Mouse (Mus musculus) liver, embryonic 11.5 days (tissue): ENCODE measurements around the gene Mmd2. TPM values are rescaled to one million over a fixed set of nuclear protein-coding genes. Genes with fewer than 3 reads are reported as not detected.
A peak's percentile ranks its signal among the peaks of the same experiment; 100 is the strongest.

Source experiments
- ATAC-seq: fragments of 200-750 bp; cut with Nextera tagmentation; replicated peaks from 2 replicates; pipeline ENCODE4 v1.8.0; 2017; ENCODE audit warnings: moderate number of reproducible peaks, mild to moderate bottlenecking, moderate TSS enrichment, moderate library complexity; ENCODE audit not compliant: low FRiP score
- DNase-seq: peaks from one replicate; pipeline ENCODE4 v3.0.0-alpha.2; 2017; ENCODE audit warnings: low spot score
- H3K27ac ChIP-seq: fragments of 300-500 bp; sonication (generic); 2 replicates; pipeline ENCODE4 v1.5.1; 2014; ENCODE audit warnings: mild to moderate bottlenecking, low read depth, low read length, control low read depth
- H3K27me3 ChIP-seq: fragments of 300-500 bp; sonication (generic); replicated peaks from 2 replicates; pipeline ENCODE4 v1.6.1; 2014; ENCODE audit warnings: low read length, mixed read lengths; ENCODE audit not compliant: control insufficient read depth, insufficient read depth
- H3K36me3 ChIP-seq: fragments of 300-500 bp; sonication (generic); 2 replicates; pipeline ENCODE4 v1.6.1; 2014; ENCODE audit warnings: mild to moderate bottlenecking, low read length, moderate library complexity, mixed read lengths; ENCODE audit not compliant: control insufficient read depth, insufficient read depth
- H3K4me1 ChIP-seq: fragments of 300-500 bp; sonication (generic); replicated peaks from 2 replicates; pipeline ENCODE4 v1.6.1; 2014; ENCODE audit warnings: low read length, mixed read lengths; ENCODE audit not compliant: control insufficient read depth, insufficient read depth
- H3K4me2 ChIP-seq: fragments of 300-500 bp; sonication (generic); 2 replicates; pipeline ENCODE4 v1.6.1; 2014; ENCODE audit warnings: mild to moderate bottlenecking, control low read depth, moderate library complexity
- H3K4me3 ChIP-seq: fragments of 300-500 bp; sonication (generic); 2 replicates; pipeline ENCODE4 v1.5.1; 2014; ENCODE audit warnings: low read depth, low read length, control low read depth
- H3K9ac ChIP-seq: fragments of 300-500 bp; sonication (generic); 2 replicates; pipeline ENCODE4 v1.6.1; 2014; ENCODE audit warnings: low read depth, low read length, control low read depth
- H3K9me3 ChIP-seq: fragments of 300-500 bp; sonication (generic); 2 replicates; pipeline ENCODE4 v1.6.1; 2016; ENCODE audit warnings: low read length, inconsistent platforms, mixed read lengths; ENCODE audit not compliant: control insufficient read depth
- WGBS: fragments of 180-500 bp; shearing (Covaris S2); extraction: QIAGEN DNeasy Blood & Tissue Kit; methylation state at CpG from one replicate; pipeline ENCODE4 v1.1.7; 2014; 5-methylcytosine and 5-hydroxymethylcytosine counted together
- polyA plus RNA-seq: library from polyadenylated mRNA; unstranded; fragments of >200 nt; fragmentation: Nextera tagmentation; extraction: Ambion mirVana; gene quantifications from 2 replicates; pipeline ENCODE4 v1.2.1, GENCODE M21; 2014

Gene Mmd2
- polyA plus RNA-seq: 20.2 and 23.0 TPM in 2 replicates

DNA sequence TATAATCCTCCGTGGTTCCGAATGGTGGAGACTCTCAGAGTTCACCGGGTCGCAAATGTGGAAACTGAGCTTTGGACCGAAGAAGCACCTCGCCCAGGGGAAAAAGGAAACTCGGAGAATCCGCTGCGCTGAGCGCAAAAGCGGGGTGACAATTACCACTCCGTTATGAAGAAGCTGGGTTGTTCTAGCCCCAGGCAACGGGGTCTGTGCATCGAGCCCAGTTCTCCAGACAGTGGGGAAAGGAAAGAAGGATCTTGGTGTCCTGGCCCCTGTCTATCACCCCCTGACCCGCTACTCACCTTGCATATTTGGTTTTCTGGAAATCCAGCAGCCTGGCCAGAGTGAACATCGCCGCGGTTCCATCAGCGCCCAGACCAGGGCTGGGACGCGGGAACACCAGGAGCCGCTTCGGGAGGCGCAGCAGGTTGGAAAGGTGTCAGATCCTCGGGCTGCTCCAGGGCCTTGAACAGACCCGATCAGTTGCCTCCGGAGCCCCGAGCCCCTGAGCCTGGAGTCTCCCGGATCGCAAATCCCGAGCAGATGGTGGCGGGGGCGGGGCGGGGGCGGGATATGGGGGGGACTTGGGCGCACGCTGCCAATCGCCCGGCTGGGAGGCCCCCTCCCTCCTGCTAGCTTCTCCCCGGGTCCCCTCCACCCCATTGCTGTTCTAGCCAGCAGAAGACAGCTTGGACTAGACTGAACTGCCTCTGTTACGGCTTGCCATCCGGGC lies at the start of gene Mmd2:
Gene Mmd2, minus strand, starts transcription at position 542 of the 730 bp plus-strand sequence.
- Histone ChIP-seq H3K36me3 (no peaks in the 10 kb centered on the region), H3K9me3 (no peaks in the 10 kb centered on the region), H3K4me3 (peak within 1 kb of the TSS; percentile 50), H3K4me1 (no peaks in the 10 kb centered on the region), H3K27ac (no peak within 1 kb of the TSS), H3K9ac (peak within 1 kb of the TSS; percentile 57; the same call in 1 of the 2 replicates), H3K4me2 (peak within 1 kb of the TSS; percentile 53), H3K27me3 (peaks cover 32% of the 10 kb centered on the region)
- 4% methylated on average over 42 of the region's 42 CpGs for WGBS
- peak; percentile 40 for DNase-seq
- 0 out of 2 replicates have a peak, but pooled peaks have one; percentile 20 for ATAC-seq

- no peak overlapping the region for H3K4me2 ChIP-seq
- H3K36me3 ChIP-seq: peaks cover 6% of the 10 kb centered on the region
- 74% methylated on average over 4 of the region's 4 CpGs for WGBS
- no peak for DNase-seq
- no peak for ATAC-seq
- H3K4me3 ChIP-seq: no peak overlapping the region
- H3K9ac ChIP-seq: peak overlapping the region; percentile 52
- no peaks in the 10 kb centered on the region for H3K9me3 ChIP-seq
- peaks cover 47% of the 10 kb centered on the region for H3K4me1 ChIP-seq
- no peaks in the 10 kb centered on the region for H3K27me3 ChIP-seq
- H3K27ac ChIP-seq: peak overlapping the region; percentile 90; the same call in 1 of the 2 replicates
Observed at GRCm38 (mm10) chr5:142652266-142652665, 43.7 kb upstream of the Mmd2 start.

- DNase-seq: peak; percentile 41
- Histone ChIP-seq H3K27ac (peak overlapping the region; percentile 94), H3K4me3 (0 out of 2 replicates have a peak overlapping the region, but pooled peaks have one; percentile 6), H3K27me3 (no peaks in the 10 kb centered on the region), H3K9me3 (no peaks in the 10 kb centered on the region), H3K4me2 (peak overlapping the region; percentile 55), H3K4me1 (peaks cover 48% of the 10 kb centered on the region), H3K9ac (no peak overlapping the region; the same call in 1 of the 2 replicates), H3K36me3 (peaks cover 2% of the 10 kb centered on the region; the same call in 1 of the 2 replicates)
- WGBS: 55% methylated on average over 6 of the region's 6 CpGs
- peak; percentile 93 for ATAC-seq
Observed at GRCm38 (mm10) chr5:142650794-142651497, 42.3 kb upstream of the Mmd2 start.

DNA sequence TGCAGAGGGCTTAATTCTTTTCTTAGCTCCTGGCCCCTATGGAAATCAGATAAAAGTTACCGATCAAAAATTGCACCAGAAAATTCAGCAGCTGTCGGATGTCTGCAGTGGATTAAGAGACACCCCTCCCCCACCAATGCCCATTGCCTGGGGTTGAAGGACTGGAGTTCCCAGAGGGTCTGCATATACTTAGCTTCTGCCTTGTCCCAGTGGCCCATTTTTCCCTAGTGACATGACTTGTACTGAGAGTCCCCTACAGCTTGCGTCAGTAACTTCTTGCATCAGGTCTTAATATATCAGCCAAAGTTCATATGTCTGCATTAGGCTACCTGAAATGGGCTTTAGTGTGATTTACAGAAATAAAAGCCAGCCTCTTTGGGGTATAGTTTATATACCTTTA lies 41.8 kb upstream of the Mmd2 start:
- peak overlapping the region; percentile 55 for H3K4me2 ChIP-seq
- WGBS: 40% methylated on average over 3 of the region's 3 CpGs
- peaks cover 48% of the 10 kb centered on the region for H3K4me1 ChIP-seq
- peak overlapping the region; percentile 53 for H3K9ac ChIP-seq
- no peaks in the 10 kb centered on the region for H3K27me3 ChIP-seq
- 0 out of 2 replicates have a peak overlapping the region, but pooled peaks have one; percentile 6 for H3K4me3 ChIP-seq
- H3K27ac ChIP-seq: peak overlapping the region; percentile 94
- no peaks in the 10 kb centered on the region for H3K9me3 ChIP-seq
- no peak for DNase-seq
- H3K36me3 ChIP-seq: peaks cover 2% of the 10 kb centered on the region; the same call in 1 of the 2 replicates
- ATAC-seq: peak; percentile 48

DNA sequence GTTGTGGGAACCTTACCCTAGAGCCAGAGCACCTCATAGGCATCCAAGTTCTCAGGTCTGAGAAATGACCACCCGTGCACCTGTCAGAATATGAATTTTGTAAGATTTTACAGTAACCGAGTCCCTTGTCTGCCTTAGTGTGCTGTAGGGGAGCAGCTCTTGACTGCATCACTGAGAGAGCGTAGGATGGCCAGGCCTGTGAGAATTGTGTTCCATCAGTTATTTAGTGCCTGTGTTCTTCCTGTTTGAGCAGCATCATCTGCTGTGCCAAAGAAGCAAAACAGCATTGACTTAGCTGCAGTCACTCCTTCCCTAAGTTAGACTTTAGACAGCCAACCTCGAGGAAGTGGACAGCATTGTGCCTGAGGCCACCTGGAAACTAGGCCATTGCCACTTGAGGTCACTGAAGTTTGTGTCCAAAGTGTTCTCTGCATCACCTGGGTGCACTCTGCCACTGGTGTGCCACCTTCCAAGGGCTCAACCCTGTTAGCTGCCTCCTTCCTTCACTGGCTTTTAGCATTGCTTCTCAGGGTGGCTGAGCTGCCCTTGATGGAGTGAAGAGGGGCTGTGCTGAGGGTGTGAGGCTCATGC lies 41.0 kb upstream of the Mmd2 start:
- H3K9ac ChIP-seq: peak overlapping the region; percentile 53
- 84% methylated on average over 4 of the region's 4 CpGs for WGBS
- H3K27me3 ChIP-seq: no peaks in the 10 kb centered on the region
- H3K9me3 ChIP-seq: no peaks in the 10 kb centered on the region
- ATAC-seq (no peak), DNase-seq (no peak)
- peak overlapping the region; percentile 55 for H3K4me2 ChIP-seq
- H3K4me3 ChIP-seq: no peak overlapping the region
- peaks cover 48% of the 10 kb centered on the region for H3K4me1 ChIP-seq
- 0 out of 2 replicates have a peak, but pooled peaks cover 5% of the 10 kb centered on the region for H3K36me3 ChIP-seq
- H3K27ac ChIP-seq: peak overlapping the region; percentile 94

DNA sequence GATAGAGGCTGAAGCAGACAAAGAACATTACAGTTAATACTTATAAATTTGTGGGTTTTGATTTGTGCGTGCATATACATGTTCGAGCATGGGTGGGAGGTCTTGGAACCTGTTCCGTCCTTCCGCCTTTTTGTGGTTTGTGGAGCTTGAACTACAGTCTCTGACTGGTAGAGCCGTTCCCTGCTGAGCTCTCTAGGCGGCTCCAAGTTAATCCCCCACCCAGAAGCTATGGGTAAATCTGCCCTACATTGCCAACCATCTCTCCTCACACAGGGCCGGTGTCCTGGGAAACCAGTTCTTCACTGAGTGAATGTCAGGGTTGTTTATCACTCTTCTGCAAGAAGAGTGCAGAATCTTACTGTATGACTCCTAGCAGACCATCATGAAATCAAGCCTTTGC lies 39.6 kb upstream of the Mmd2 start:
- H3K36me3 ChIP-seq: 0 out of 2 replicates have a peak, but pooled peaks cover 7% of the 10 kb centered on the region
- peak overlapping the region; percentile 0 for H3K4me2 ChIP-seq
- peak overlapping the region; percentile 2; the same call in 1 of the 2 replicates for H3K27ac ChIP-seq
- no peak overlapping the region for H3K9ac ChIP-seq
- H3K27me3 ChIP-seq: no peaks in the 10 kb centered on the region
- peaks cover 48% of the 10 kb centered on the region for H3K4me1 ChIP-seq
- WGBS: 80% methylated on average over 7 of the region's 7 CpGs
- no peak overlapping the region for H3K4me3 ChIP-seq
- DNase-seq (no peak), ATAC-seq (no peak; the same call in 1 of the 2 replicates)
- H3K9me3 ChIP-seq: no peaks in the 10 kb centered on the region

GRCm38 (mm10) chr5:142641331-142642051 lies 32.9 kb upstream of the Mmd2 start:
- DNase-seq (no peak), ATAC-seq (no peak)
- Histone ChIP-seq H3K36me3 (0 out of 2 replicates have a peak, but pooled peaks cover 14% of the 10 kb centered on the region), H3K27ac (no peak overlapping the region), H3K4me2 (no peak overlapping the region), H3K4me3 (no peak overlapping the region), H3K9me3 (no peaks in the 10 kb centered on the region), H3K4me1 (no peaks in the 10 kb centered on the region; the same call in none of the 2 replicates), H3K9ac (no peak overlapping the region), H3K27me3 (no peaks in the 10 kb centered on the region)
- 88% methylated on average over 6 of the region's 6 CpGs for WGBS

DNA sequence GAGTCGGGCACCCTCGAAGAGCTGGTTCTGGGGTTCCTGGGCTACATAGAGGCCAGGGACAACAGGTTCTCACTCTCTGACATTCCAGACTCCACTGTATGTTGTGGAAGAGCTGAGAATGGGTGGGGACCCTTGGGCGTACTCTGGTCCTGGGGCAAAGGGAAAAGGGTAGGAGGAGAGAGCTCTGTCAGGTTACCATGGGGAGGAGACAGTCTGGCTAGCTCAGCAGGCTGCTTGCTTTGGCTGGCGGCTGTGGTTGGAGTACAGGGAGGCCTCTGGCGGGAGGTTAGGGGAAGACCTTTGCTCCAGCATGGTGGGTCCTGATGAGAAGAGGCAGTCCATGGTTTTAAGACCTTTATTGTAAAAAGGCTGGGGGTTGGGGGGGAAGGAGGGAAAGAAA lies 31.5 kb upstream of the Mmd2 start:
- no peaks in the 10 kb centered on the region for H3K27me3 ChIP-seq
- no peak overlapping the region for H3K4me3 ChIP-seq
- H3K36me3 ChIP-seq: peaks cover 14% of the 10 kb centered on the region; the same call in 1 of the 2 replicates
- no peaks in the 10 kb centered on the region for H3K9me3 ChIP-seq
- no peak overlapping the region for H3K9ac ChIP-seq
- WGBS: 88% methylated on average over 5 of the region's 5 CpGs
- H3K4me2 ChIP-seq: no peak overlapping the region
- no peak overlapping the region for H3K27ac ChIP-seq
- H3K4me1 ChIP-seq: no peaks in the 10 kb centered on the region; the same call in none of the 2 replicates
- no peak for DNase-seq
- no peak for ATAC-seq
